ENCODE assay signal across 24 mouse cellular contexts in the genomic region with DNA sequence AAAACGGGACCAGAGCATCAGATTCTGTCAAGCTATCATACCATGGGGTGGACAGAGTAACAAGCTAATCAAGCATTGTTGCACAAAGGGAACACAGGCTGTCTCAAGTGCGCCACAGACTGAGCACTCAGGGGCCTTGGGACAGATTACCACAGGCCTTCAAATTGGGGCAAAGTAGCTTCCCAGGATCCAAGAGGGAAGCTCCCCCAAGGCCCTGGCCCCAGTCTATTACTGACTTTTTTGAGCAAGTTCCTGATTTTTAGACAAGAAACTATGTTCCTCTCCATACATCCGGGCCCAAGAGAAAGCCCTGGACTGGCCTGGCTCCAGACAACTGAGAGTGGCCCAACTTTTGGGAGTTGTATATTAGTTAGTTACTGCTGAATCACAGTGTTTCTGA. TPM values are rescaled to one million over a fixed set of nuclear protein-coding genes. Genes with fewer than 3 reads are reported as not detected.
"Had no signal": no experiment of that assay in that cellular context is flagged by ENCODE, and none has a peak within 500 bp of the region (broad histone marks: within the 10 kb centered on the region; RNA-seq: fewer than 3 reads in every experiment).

No protein-coding gene starts in this region.

- DNase-seq: gastrocnemius, adult 2 months; gastrocnemius, postnatal 10 days; gastrocnemius, postnatal 25 days; heart, adult 2 months; heart, postnatal 10 days; heart, postnatal 4 days; kidney, adult 18-20 months; kidney, adult 8-10 months; kidney, postnatal 10 days; kidney, postnatal 25 days; kidney, postnatal 4 days; liver; liver, embryonic 13.5 days had no signal

- H3K27ac ChIP-seq: gastrocnemius, adult 2 months; heart, adult 2 months; heart, embryonic 10.5 days; hindbrain, embryonic 10.5 days; hindbrain, embryonic 12.5 days; hindbrain, embryonic 14.5 days; intestine, embryonic 15.5 days; layer of hippocampus, adult 2 months; left cerebral cortex, adult 2 months; limb, embryonic 10.5 days; limb, embryonic 12.5 days; liver, embryonic 13.5 days had no signal

- H3K4me1 ChIP-seq: heart, embryonic 12.5 days; liver, embryonic 13.5 days had no signal

- H3K4me3 ChIP-seq: gastrocnemius, adult 2 months; heart, adult 2 months; heart, embryonic 10.5 days; heart, embryonic 12.5 days; hindbrain, embryonic 10.5 days; hindbrain, embryonic 12.5 days; intestine, embryonic 15.5 days; layer of hippocampus, adult 2 months; left cerebral cortex, adult 2 months; limb, embryonic 10.5 days; limb, embryonic 12.5 days; liver, embryonic 13.5 days had no signal

RNA-seq across cellular contexts. Expression of gene Flvcr2, which starts 35.3 kb away (rescaled TPM):
- total RNA-seq: granulocyte monocyte progenitor cell, adult 5-6 weeks had no signal
